Mouse (Mus musculus): ENCODE results near the gene Cox17.

DNA sequence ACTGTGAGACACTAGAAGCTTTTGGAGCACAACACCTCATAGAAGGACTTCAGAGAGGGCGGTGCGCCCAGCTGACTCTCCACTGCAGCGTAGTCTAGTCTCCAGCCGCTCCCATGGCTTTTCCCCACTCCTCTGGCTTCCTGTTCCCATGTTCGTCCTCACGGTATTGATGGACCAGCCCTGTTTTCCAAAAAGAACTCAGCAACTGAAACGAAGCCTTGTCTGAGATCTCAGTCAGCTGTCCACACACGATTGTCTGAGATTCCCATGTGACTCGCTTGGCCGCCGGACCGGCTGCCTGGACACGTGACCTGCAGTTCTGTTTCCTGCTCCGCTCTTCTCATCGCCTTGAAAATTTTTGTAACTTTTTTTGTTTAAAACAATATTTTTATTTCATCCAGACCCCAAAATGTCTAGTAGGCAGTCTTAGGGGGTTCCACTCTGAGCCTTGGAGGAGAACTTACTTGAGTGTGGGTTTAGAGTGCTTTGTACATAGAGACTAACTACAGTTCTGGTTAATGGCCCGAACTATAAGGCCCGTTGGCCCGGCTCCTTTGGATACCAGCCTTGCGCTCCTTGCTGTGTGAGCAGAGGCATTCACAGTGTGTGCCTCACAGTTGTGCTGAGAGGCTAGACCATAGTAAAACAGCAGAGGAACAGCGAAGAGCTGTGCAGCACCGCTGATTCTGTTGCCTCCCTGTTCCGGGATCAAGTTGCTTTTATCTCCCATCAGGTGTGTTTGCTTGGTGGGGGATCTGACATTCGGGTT is 45.5 kb downstream of the Cox17 start:
- TF ChIP-seq CTCF (IDR thresholded peaks at IDR 0.05; ENCODE audit: borderline replicate concordance, insufficient read depth, low read depth, low read length) (no peak), POLR2A (IDR thresholded peaks at IDR 0.05; ENCODE audit: borderline replicate concordance, insufficient read depth, low read length) (no peak)

Measured in cerebellum, adult 2 months (tissue).